Mouse (Mus musculus): ENCODE measurements at regions not wholly inside any gene's neighbourhood (a gene's known extent, or its start where the extent isn't known, plus 50 kb on each side); places are given as distances from the start of the nearest gene placed in this dataset.
A peak's percentile ranks its signal among the peaks of the same experiment; 100 is the strongest.

- Histone ChIP-seq H3K9ac (no peak overlapping the region), H3K27me3 (ENCODE audit: control insufficient read depth, insufficient read depth, low read length) (no peaks in the 10 kb centered on the region), H3K4me1 (replicated peaks; ENCODE audit: control insufficient read depth, insufficient read depth, low read length) (no peaks in the 10 kb centered on the region), H3K36me3 (replicated peaks; ENCODE audit: control insufficient read depth, insufficient read depth) (no peaks in the 10 kb centered on the region), H3K27ac (no peak overlapping the region), H3K4me2 (replicated peaks) (no peak overlapping the region), H3K9me3 (ENCODE audit: control insufficient read depth, low read length) (no peaks in the 10 kb centered on the region), H3K4me3 (replicated peaks; ENCODE audit: low read length) (no peak overlapping the region)
- ATAC-seq (ENCODE audit: low FRiP score) (no peak), DNase-seq (ENCODE audit: low spot score) (no peak)
- 78% methylated on average over 2 of the region's 2 CpGs for WGBS
Measured at GRCm38 (mm10) chr5:133267356-133267755, 724.2 kb upstream of the Auts2 start.

- Histone ChIP-seq H3K9me3 (ENCODE audit: control insufficient read depth, low read length) (no peaks in the 10 kb centered on the region), H3K27ac (no peak overlapping the region), H3K4me1 (replicated peaks; ENCODE audit: control insufficient read depth, insufficient read depth, low read length) (no peaks in the 10 kb centered on the region), H3K27me3 (ENCODE audit: control insufficient read depth, insufficient read depth, low read length) (no peaks in the 10 kb centered on the region), H3K4me3 (replicated peaks; ENCODE audit: low read length) (no peak overlapping the region), H3K36me3 (replicated peaks; ENCODE audit: control insufficient read depth, insufficient read depth) (no peaks in the 10 kb centered on the region), H3K9ac (no peak overlapping the region), H3K4me2 (replicated peaks) (no peak overlapping the region)
- WGBS = 56% methylated on average over 7 of the region's 7 CpGs
- ATAC-seq (ENCODE audit: low FRiP score) = no peak
- no peak for DNase-seq (ENCODE audit: low spot score)
Measured at GRCm38 (mm10) chr5:133264976-133265375, 721.8 kb upstream of the Auts2 start.

GRCm38 (mm10) chr5:133218801-133219200 is 675.7 kb upstream of the Auts2 start:
- DNase-seq (ENCODE audit: low spot score) (no peak), ATAC-seq (ENCODE audit: low FRiP score) (no peak)
- Histone ChIP-seq H3K9ac (no peak overlapping the region), H3K9me3 (ENCODE audit: control insufficient read depth, low read length) (no peaks in the 10 kb centered on the region), H3K27ac (no peak overlapping the region), H3K27me3 (ENCODE audit: control insufficient read depth, insufficient read depth, low read length) (no peaks in the 10 kb centered on the region), H3K36me3 (replicated peaks; ENCODE audit: control insufficient read depth, insufficient read depth) (no peaks in the 10 kb centered on the region), H3K4me3 (replicated peaks; ENCODE audit: low read length) (no peak overlapping the region), H3K4me2 (replicated peaks) (no peak overlapping the region), H3K4me1 (replicated peaks; ENCODE audit: control insufficient read depth, insufficient read depth, low read length) (no peaks in the 10 kb centered on the region)
- WGBS = 66% methylated on average over 3 of the region's 3 CpGs

GRCm38 (mm10) chr5:133198546-133198945 is 655.4 kb upstream of the Auts2 start:
- H3K4me2 ChIP-seq (replicated peaks) = no peak overlapping the region
- no peaks in the 10 kb centered on the region for H3K4me1 ChIP-seq (replicated peaks; ENCODE audit: control insufficient read depth, insufficient read depth, low read length)
- H3K9ac ChIP-seq = no peak overlapping the region
- no peaks in the 10 kb centered on the region for H3K27me3 ChIP-seq (ENCODE audit: control insufficient read depth, insufficient read depth, low read length)
- ATAC-seq (ENCODE audit: low FRiP score) (no peak), DNase-seq (ENCODE audit: low spot score) (no peak)
- H3K27ac ChIP-seq = no peak overlapping the region
- WGBS = 84% methylated on average over 1 of the region's 1 CpGs
- no peaks in the 10 kb centered on the region for H3K9me3 ChIP-seq (ENCODE audit: control insufficient read depth, low read length)
- H3K4me3 ChIP-seq (replicated peaks; ENCODE audit: low read length) = no peak overlapping the region
- H3K36me3 ChIP-seq (replicated peaks; ENCODE audit: control insufficient read depth, insufficient read depth) = no peaks in the 10 kb centered on the region

GRCm38 (mm10) chr5:133189798-133190571 is 646.8 kb upstream of the Auts2 start:
- ATAC-seq (ENCODE audit: low FRiP score) (no peak), DNase-seq (ENCODE audit: low spot score) (no peak)
- 82% methylated on average over 8 of the region's 8 CpGs for WGBS
- H3K4me3 ChIP-seq (replicated peaks; ENCODE audit: low read length) = no peak overlapping the region
- no peak overlapping the region for H3K27ac ChIP-seq
- H3K9ac ChIP-seq = no peak overlapping the region
- no peaks in the 10 kb centered on the region for H3K9me3 ChIP-seq (ENCODE audit: control insufficient read depth, low read length)
- H3K36me3 ChIP-seq (replicated peaks; ENCODE audit: control insufficient read depth, insufficient read depth) = no peaks in the 10 kb centered on the region
- no peak overlapping the region for H3K4me2 ChIP-seq (replicated peaks)
- H3K27me3 ChIP-seq (ENCODE audit: control insufficient read depth, insufficient read depth, low read length) = no peaks in the 10 kb centered on the region
- no peaks in the 10 kb centered on the region for H3K4me1 ChIP-seq (replicated peaks; ENCODE audit: control insufficient read depth, insufficient read depth, low read length)

GRCm38 (mm10) chr5:133175636-133176035 is 632.5 kb upstream of the Auts2 start:
- Histone ChIP-seq H3K4me3 (replicated peaks; ENCODE audit: low read length) (no peak overlapping the region), H3K9ac (no peak overlapping the region), H3K4me2 (replicated peaks) (no peak overlapping the region), H3K9me3 (ENCODE audit: control insufficient read depth, low read length) (no peaks in the 10 kb centered on the region), H3K27ac (no peak overlapping the region), H3K4me1 (replicated peaks; ENCODE audit: control insufficient read depth, insufficient read depth, low read length) (0 out of 2 replicates have a peak, but pooled peaks cover 5% of the 10 kb centered on the region), H3K36me3 (replicated peaks; ENCODE audit: control insufficient read depth, insufficient read depth) (no peaks in the 10 kb centered on the region), H3K27me3 (ENCODE audit: control insufficient read depth, insufficient read depth, low read length) (no peaks in the 10 kb centered on the region)
- ATAC-seq (ENCODE audit: low FRiP score) = no peak
- 87% methylated on average over 6 of the region's 6 CpGs for WGBS
- no peak for DNase-seq (ENCODE audit: low spot score)

- DNase-seq (ENCODE audit: low spot score) (peak; percentile 67), ATAC-seq (ENCODE audit: low FRiP score) (no peak)
Measured at GRCm38 (mm10) chr5:133173155-133173723, 630.1 kb upstream of the Auts2 start.

GRCm38 (mm10) chr5:133172686-133173085 is 629.5 kb upstream of the Auts2 start:
- Histone ChIP-seq H3K4me2 (replicated peaks) (no peak overlapping the region), H3K27ac (no peak overlapping the region), H3K4me1 (replicated peaks; ENCODE audit: control insufficient read depth, insufficient read depth, low read length) (0 out of 2 replicates have a peak, but pooled peaks cover 5% of the 10 kb centered on the region), H3K27me3 (ENCODE audit: control insufficient read depth, insufficient read depth, low read length) (no peaks in the 10 kb centered on the region), H3K9me3 (ENCODE audit: control insufficient read depth, low read length) (no peaks in the 10 kb centered on the region), H3K4me3 (replicated peaks; ENCODE audit: low read length) (no peak overlapping the region), H3K9ac (no peak overlapping the region), H3K36me3 (replicated peaks; ENCODE audit: control insufficient read depth, insufficient read depth) (no peaks in the 10 kb centered on the region)
- ATAC-seq (ENCODE audit: low FRiP score) (no peak), DNase-seq (ENCODE audit: low spot score) (no peak)
- 76% methylated on average over 4 of the region's 4 CpGs for WGBS

More at GRCm38 (mm10) chr5:133173155-133173723, 630.1 kb upstream of the Auts2 start:
- 0 out of 2 replicates have a peak, but pooled peaks cover 5% of the 10 kb centered on the region for H3K4me1 ChIP-seq (replicated peaks; ENCODE audit: control insufficient read depth, insufficient read depth, low read length)
- no peak overlapping the region for H3K9ac ChIP-seq
- H3K4me2 ChIP-seq (replicated peaks) = no peak overlapping the region
- H3K9me3 ChIP-seq (ENCODE audit: control insufficient read depth, low read length) = no peaks in the 10 kb centered on the region
- H3K27me3 ChIP-seq (ENCODE audit: control insufficient read depth, insufficient read depth, low read length) = no peaks in the 10 kb centered on the region
- 38% methylated on average over 6 of the region's 6 CpGs for whole genome bisulfite sequencing
- H3K4me3 ChIP-seq (replicated peaks; ENCODE audit: low read length) = no peak overlapping the region
- no peaks in the 10 kb centered on the region for H3K36me3 ChIP-seq (replicated peaks; ENCODE audit: control insufficient read depth, insufficient read depth)
- H3K27ac ChIP-seq = no peak overlapping the region

- ATAC-seq (ENCODE audit: low FRiP score) (no peak), DNase-seq (ENCODE audit: low spot score) (no peak)
- no peak overlapping the region for H3K9ac ChIP-seq
- no peaks in the 10 kb centered on the region for H3K9me3 ChIP-seq (ENCODE audit: control insufficient read depth, low read length)
- H3K4me1 ChIP-seq (replicated peaks; ENCODE audit: control insufficient read depth, insufficient read depth, low read length) = peaks cover 11% of the 10 kb centered on the region; the same call in 1 of the 2 replicates
- no peaks in the 10 kb centered on the region for H3K27me3 ChIP-seq (ENCODE audit: control insufficient read depth, insufficient read depth, low read length)
- H3K4me2 ChIP-seq (replicated peaks) = no peak overlapping the region
- H3K36me3 ChIP-seq (replicated peaks; ENCODE audit: control insufficient read depth, insufficient read depth) = no peaks in the 10 kb centered on the region
- 69% methylated on average over 1 of the region's 1 CpGs for WGBS
- no peak overlapping the region for H3K4me3 ChIP-seq (replicated peaks; ENCODE audit: low read length)
- no peak overlapping the region for H3K27ac ChIP-seq
Measured at GRCm38 (mm10) chr5:133171266-133171665, 628.1 kb upstream of the Auts2 start.

Measured in hindbrain, embryonic 14.5 days (tissue).